Mouse (Mus musculus): ENCODE data around the gene Gm45234. TPM values are rescaled to one million over a fixed set of nuclear protein-coding genes. Genes with fewer than 3 reads are reported as not detected.

The Gm45234 gene
- polyA plus RNA-seq, 1 experiment: not detected

DNA sequence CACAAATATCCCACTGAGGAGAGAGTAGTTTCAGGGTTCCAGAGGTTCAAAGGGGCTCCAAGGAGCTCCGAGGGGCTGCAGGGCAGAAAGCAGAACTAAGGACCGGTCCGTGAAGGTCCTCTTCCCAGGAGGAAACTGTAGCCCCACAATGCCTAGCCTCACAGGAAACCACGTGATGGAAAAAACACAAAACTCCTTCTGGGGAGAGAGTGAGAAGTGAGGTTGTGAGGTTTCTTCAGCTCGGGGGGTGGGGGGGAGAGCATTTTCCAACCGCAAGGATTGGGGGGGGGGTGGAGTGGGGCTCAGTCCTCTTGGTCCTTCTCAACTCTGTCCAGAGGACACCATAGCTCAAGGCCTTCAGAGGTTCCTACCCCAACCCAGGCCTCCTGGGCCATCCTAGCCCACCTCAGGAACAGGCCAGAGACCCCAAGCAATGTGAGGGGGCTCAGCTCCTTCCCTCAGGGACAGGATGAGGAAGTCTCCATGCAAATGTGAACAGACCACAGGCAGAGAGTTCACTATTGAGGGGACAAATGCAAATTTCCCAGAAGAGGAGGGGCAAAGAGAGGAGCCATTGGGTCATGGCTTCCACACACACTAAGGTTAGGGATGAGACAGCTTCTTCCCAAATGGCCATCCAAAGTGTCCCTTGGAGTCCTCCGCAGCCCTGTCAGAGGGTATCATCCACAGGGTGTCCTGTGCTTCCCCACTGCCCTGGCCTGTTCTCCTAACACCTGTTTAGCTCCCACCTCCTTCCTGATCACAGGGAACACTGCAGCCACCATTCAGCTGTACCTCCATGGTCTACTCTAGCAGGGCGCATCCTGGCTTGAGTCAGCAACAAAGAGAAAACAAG lies 25.7 kb downstream of the Gm45234 start:
- TF ChIP-seq CTCF (IDR thresholded peaks at IDR 0.05; ENCODE audit: control insufficient read depth, insufficient read depth, low read length) (no peak), POLR2A (IDR thresholded peaks at IDR 0.05; ENCODE audit: borderline replicate concordance, control insufficient read depth, low read depth, low read length) (no peak)
- H3K4me3 ChIP-seq (replicated peaks; ENCODE audit: control insufficient read depth, low read depth, low read length): peak overlapping the region; percentile 70
- peak overlapping the region; percentile 95 for H3K27ac ChIP-seq (ENCODE audit: control insufficient read depth, insufficient read depth, low read depth, low read length, poor library complexity)
- 15% methylated on average over 8 of the region's 8 CpGs for WGBS
- H3K4me1 ChIP-seq (ENCODE audit: control insufficient read depth, insufficient read depth, low read length): peaks cover 12% of the 10 kb centered on the region

DNA sequence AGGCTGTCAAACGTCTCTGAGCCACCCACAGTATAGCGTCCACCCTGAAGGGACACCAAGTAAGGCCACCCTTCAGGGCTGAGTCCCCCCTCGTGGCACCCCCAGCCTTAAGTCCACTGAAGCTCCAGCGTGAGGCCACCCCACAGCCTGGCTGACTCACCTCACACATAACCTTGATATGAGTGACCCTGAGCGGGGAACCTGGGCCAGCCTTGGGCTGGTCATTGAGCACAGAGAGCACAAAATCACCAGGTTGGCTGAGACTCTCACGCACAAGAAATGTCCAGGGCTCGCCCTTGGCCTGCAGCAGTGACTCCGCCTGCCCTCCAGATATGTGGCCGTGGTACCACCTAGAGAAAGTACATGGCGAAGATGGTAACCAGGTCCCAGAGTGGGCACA lies 27.2 kb downstream of the Gm45234 start:
- no peak overlapping the region for H3K27ac ChIP-seq (ENCODE audit: control insufficient read depth, insufficient read depth, low read depth, low read length, poor library complexity)
- H3K4me1 ChIP-seq (ENCODE audit: control insufficient read depth, insufficient read depth, low read length): peaks cover 18% of the 10 kb centered on the region
- WGBS: 90% methylated on average over 10 of the region's 10 CpGs
- no peak for TF ChIP-seq POLR2A (IDR thresholded peaks at IDR 0.05; ENCODE audit: borderline replicate concordance, control insufficient read depth, low read depth, low read length)
- TF ChIP-seq CTCF (IDR thresholded peaks at IDR 0.05; ENCODE audit: control insufficient read depth, insufficient read depth, low read length): no peak
- no peak overlapping the region for H3K4me3 ChIP-seq (replicated peaks; ENCODE audit: control insufficient read depth, low read depth, low read length)

DNA sequence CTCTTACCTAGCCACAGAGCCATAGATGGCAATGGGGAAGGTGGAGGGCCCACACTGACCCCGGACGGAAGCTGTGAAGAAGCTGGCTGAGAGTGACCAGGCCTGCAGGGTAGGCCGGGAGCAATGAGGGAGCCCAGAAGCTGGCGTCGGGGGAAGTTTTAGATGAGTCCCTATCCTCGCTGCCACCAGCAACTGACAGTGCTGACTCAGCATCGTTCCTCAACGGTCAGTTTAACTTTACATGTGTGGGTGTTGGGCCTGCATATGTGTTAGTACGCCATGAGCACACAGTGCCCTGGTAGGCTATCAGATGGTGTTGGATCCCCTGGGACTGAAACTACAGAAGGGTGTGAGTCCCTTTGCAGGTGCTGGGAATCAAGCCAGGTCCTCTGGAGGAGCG lies 31.3 kb downstream of the Gm45234 start:
- no peak overlapping the region for H3K4me3 ChIP-seq (replicated peaks; ENCODE audit: control insufficient read depth, low read depth, low read length)
- TF ChIP-seq POLR2A (IDR thresholded peaks at IDR 0.05; ENCODE audit: borderline replicate concordance, control insufficient read depth, low read depth, low read length) (no peak), CTCF (IDR thresholded peaks at IDR 0.05; ENCODE audit: control insufficient read depth, insufficient read depth, low read length) (no peak)

DNA sequence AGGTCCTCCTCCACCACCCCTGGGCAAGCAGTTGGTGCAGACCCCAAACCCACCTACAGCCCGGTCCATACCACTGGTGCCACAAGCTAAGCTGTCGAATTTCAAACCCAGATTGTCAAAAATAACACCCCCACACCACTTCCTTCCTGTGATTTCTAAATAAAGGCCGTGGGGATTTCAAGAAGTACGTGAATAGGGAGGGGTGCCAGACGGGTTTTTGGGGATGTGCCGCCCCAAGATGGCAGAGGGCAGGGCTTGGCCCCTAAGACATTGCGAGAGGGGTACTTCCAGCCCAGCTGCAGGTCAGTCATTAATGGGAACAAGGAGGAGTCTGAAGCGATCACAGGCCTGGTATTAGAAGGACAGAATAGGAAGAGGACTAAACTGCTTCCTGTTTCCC lies 32.3 kb downstream of the Gm45234 start:
- TF ChIP-seq CTCF (IDR thresholded peaks at IDR 0.05; ENCODE audit: control insufficient read depth, insufficient read depth, low read length): no peak
- TF ChIP-seq POLR2A (IDR thresholded peaks at IDR 0.05; ENCODE audit: borderline replicate concordance, control insufficient read depth, low read depth, low read length): no peak
- peaks cover 24% of the 10 kb centered on the region for H3K4me1 ChIP-seq (ENCODE audit: control insufficient read depth, insufficient read depth, low read length)
- H3K4me3 ChIP-seq (replicated peaks; ENCODE audit: control insufficient read depth, low read depth, low read length): peak overlapping the region; percentile 41
- peak overlapping the region; percentile 80 for H3K27ac ChIP-seq (ENCODE audit: control insufficient read depth, insufficient read depth, low read depth, low read length, poor library complexity)
- 15% methylated on average over 8 of the region's 8 CpGs for WGBS

More for the DNA sequence above, 31.3 kb downstream of the Gm45234 start:
- 36% methylated on average over 10 of the region's 10 CpGs for WGBS
- Histone ChIP-seq H3K27ac (ENCODE audit: control insufficient read depth, insufficient read depth, low read depth, low read length, poor library complexity) (peak overlapping the region; percentile 80), H3K4me1 (ENCODE audit: control insufficient read depth, insufficient read depth, low read length) (peaks cover 28% of the 10 kb centered on the region)

DNA sequence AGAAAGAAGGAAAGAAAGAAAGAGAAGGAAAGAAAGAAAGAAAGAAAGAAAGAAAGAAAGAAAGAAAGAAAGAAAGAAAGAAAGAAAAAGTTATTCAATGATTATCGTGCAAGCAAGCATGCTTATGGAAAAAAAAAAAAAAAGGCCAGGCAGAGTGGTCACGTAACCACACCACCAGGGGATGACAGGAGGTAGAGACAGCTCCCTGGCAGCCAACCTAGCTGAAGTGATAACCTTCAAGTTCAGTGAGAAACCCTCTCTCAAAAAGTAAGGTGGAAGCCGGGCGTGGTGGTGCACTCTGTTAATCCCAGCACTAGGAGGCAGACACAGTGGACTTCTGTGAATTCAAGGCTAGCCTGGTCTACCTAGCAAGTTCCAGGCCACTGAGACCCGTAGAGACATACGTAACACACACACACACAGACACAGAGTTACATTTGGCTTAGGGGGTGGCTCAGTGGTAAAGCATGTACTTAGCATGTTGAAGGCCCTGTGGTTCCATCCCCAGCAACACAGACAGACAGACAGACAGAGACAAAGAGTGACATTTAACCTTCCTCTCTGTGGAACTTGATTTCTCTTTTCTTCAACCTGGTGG lies 32.8 kb downstream of the Gm45234 start:
- H3K4me1 ChIP-seq (ENCODE audit: control insufficient read depth, insufficient read depth, low read length): peaks cover 24% of the 10 kb centered on the region
- TF ChIP-seq POLR2A (IDR thresholded peaks at IDR 0.05; ENCODE audit: borderline replicate concordance, control insufficient read depth, low read depth, low read length) (no peak), CTCF (IDR thresholded peaks at IDR 0.05; ENCODE audit: control insufficient read depth, insufficient read depth, low read length) (no peak)
- peak overlapping the region; percentile 41 for H3K4me3 ChIP-seq (replicated peaks; ENCODE audit: control insufficient read depth, low read depth, low read length)
- H3K27ac ChIP-seq (ENCODE audit: control insufficient read depth, insufficient read depth, low read depth, low read length, poor library complexity): peak overlapping the region; percentile 80
- WGBS: 52% methylated on average over 6 of the region's 6 CpGs

DNA sequence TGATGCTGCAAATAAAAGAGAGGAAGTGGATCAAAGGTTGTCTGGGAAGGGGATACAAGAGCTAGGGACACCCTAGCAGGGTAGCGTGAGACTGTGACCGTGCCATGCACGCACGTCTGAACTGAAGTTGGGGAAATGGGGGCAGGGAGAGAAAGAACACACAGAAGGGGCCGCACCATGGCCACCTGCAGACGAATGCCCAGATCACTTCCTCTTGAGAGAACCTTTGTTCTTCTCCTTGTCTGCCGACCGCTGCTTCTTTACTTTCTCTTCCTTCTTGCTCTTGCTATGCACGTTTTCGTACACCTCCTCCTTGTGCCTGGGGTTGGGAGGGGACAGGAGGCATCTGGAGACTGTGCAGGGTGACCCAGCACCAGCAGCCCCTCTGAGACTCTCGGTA lies 34.9 kb downstream of the Gm45234 start:
- WGBS: 33% methylated on average over 11 of the region's 11 CpGs
- peaks cover 24% of the 10 kb centered on the region for H3K4me1 ChIP-seq (ENCODE audit: control insufficient read depth, insufficient read depth, low read length)
- no peak overlapping the region for H3K4me3 ChIP-seq (replicated peaks; ENCODE audit: control insufficient read depth, low read depth, low read length)
- H3K27ac ChIP-seq (ENCODE audit: control insufficient read depth, insufficient read depth, low read depth, low read length, poor library complexity): peak overlapping the region; percentile 65
- no peak for TF ChIP-seq POLR2A (IDR thresholded peaks at IDR 0.05; ENCODE audit: borderline replicate concordance, control insufficient read depth, low read depth, low read length)

DNA sequence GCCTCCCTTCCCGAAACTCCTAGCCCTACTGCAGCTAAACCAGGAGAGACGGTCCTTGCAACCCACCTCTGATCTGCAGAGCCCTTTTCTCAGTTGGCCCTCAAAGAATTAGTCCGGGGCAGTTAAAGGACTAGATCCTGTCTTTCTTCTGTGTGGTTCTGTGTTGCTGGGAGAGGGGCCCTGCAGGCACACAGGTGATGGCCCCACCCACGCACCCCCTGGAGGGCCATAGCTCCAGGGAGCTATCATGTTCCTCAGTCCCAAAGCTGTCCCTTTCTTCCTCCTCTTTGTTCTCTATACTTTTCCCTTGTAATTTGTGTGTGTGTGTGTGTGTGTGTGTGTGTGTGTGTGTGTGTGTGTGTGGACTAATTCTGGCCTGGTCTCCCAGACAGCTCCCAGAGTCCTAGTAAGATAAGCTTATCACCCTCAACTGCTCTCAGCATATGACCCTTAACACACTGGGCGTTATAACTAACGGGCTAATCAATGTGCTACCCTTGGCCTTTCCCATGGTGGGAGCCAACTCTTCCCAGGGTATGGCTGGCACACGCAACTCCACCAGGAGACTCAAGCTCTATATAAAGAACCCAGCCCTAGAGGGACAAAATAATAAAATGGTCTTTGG lies 36.4 kb downstream of the Gm45234 start:
- WGBS: 73% methylated on average over 7 of the region's 7 CpGs
- no peak overlapping the region for H3K4me3 ChIP-seq (replicated peaks; ENCODE audit: control insufficient read depth, low read depth, low read length)
- H3K27ac ChIP-seq (ENCODE audit: control insufficient read depth, insufficient read depth, low read depth, low read length, poor library complexity): peak overlapping the region; percentile 6; the same call in 1 of the 2 replicates
- TF ChIP-seq CTCF (IDR thresholded peaks at IDR 0.05; ENCODE audit: control insufficient read depth, insufficient read depth, low read length): no peak
- no peak for TF ChIP-seq POLR2A (IDR thresholded peaks at IDR 0.05; ENCODE audit: borderline replicate concordance, control insufficient read depth, low read depth, low read length)
- peaks cover 17% of the 10 kb centered on the region for H3K4me1 ChIP-seq (ENCODE audit: control insufficient read depth, insufficient read depth, low read length)

DNA sequence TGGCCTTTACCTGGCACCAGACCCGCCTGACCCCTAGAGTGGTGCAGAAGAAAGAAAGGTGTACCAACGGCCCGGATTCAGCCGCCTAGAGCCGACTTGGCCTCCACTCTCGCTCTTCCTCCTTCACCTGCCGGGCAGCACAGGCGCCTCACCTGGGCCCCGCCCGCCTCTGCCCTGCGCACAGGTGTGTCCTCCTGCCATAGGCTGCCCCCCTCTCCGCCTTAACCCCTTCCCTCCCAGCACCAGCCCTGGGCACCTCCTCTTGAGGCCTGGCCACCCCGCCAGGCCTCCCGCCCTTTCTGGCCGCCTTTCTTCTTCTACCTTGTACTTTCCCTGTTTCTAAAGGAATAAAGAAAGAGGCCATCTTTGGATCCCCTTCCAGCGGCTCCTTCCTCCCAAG lies 37.1 kb downstream of the Gm45234 start:
- H3K4me1 ChIP-seq (ENCODE audit: control insufficient read depth, insufficient read depth, low read length): peaks cover 15% of the 10 kb centered on the region
- H3K27ac ChIP-seq (ENCODE audit: control insufficient read depth, insufficient read depth, low read depth, low read length, poor library complexity): peak overlapping the region; percentile 6; the same call in 1 of the 2 replicates
- H3K4me3 ChIP-seq (replicated peaks; ENCODE audit: control insufficient read depth, low read depth, low read length): no peak overlapping the region
- no peak for TF ChIP-seq POLR2A (IDR thresholded peaks at IDR 0.05; ENCODE audit: borderline replicate concordance, control insufficient read depth, low read depth, low read length)
- 90% methylated on average over 16 of the region's 16 CpGs for WGBS

Data from bone marrow, adult 2 months (tissue).